Mouse (Mus musculus) hindbrain, embryonic 14.5 days (tissue): Measurements from ENCODE around the gene Ttc21a. TPM values are rescaled to one million over a fixed set of nuclear protein-coding genes. Genes with fewer than 3 reads are reported as not detected.
A peak's percentile ranks its signal among the peaks of the same experiment; 100 is the strongest.

Source experiments
- ATAC-seq: fragments of 200-750 bp; cut with Nextera tagmentation; 2 replicates; pipeline ENCODE4 v1.8.0; 2017; ENCODE audit warnings: moderate number of reproducible peaks, mild to moderate bottlenecking, moderate TSS enrichment, moderate library complexity; ENCODE audit not compliant: low FRiP score
- DNase-seq: peaks from one replicate; pipeline ENCODE4 v3.0.0-alpha.2; 2015; ENCODE audit warnings: low spot score
- H3K27ac ChIP-seq: fragments of 300-500 bp; sonication (generic); 2 replicates; pipeline ENCODE4 v1.5.1; 2014; ENCODE audit warnings: mild to moderate bottlenecking, moderate library complexity
- H3K27me3 ChIP-seq: fragments of 300-500 bp; sonication (generic); 2 replicates; pipeline ENCODE4 v1.6.1; 2014; ENCODE audit warnings: mild to moderate bottlenecking, low read length, mixed read lengths; ENCODE audit not compliant: control insufficient read depth, insufficient read depth
- H3K36me3 ChIP-seq: fragments of 300-500 bp; sonication (generic); replicated peaks from 2 replicates; pipeline ENCODE4 v1.6.1; 2014; ENCODE audit not compliant: control insufficient read depth, insufficient read depth
- H3K4me1 ChIP-seq: fragments of 300-500 bp; sonication (generic); replicated peaks from 2 replicates; pipeline ENCODE4 v1.6.1; 2014; ENCODE audit warnings: antibody characterized with exemption, low read length, mixed read lengths; ENCODE audit not compliant: control insufficient read depth, insufficient read depth
- H3K4me2 ChIP-seq: fragments of 300-500 bp; sonication (generic); replicated peaks from 2 replicates; pipeline ENCODE4 v1.6.1; 2014; ENCODE audit warnings: mild to moderate bottlenecking, moderate library complexity
- H3K4me3 ChIP-seq: fragments of 300-500 bp; sonication (generic); replicated peaks from 2 replicates; pipeline ENCODE4 v1.5.1; 2014; ENCODE audit warnings: mild to moderate bottlenecking, low read length
- H3K9ac ChIP-seq: fragments of 300-500 bp; sonication (generic); 2 replicates; pipeline ENCODE4 v1.6.1; 2014
- H3K9me3 ChIP-seq: fragments of 300-500 bp; sonication (generic); 2 replicates; pipeline ENCODE4 v1.6.1; 2016; ENCODE audit warnings: low read length; ENCODE audit not compliant: control insufficient read depth
- WGBS: fragments of 180-500 bp; shearing (Covaris S2); extraction: QIAGEN DNeasy Blood & Tissue Kit; methylation state at CpG from one replicate; pipeline ENCODE4 v1.1.7; 2014; 5-methylcytosine and 5-hydroxymethylcytosine counted together
- polyA plus RNA-seq: library from polyadenylated mRNA; unstranded; fragments of >200 nt; fragmentation: Nextera tagmentation; extraction: Ambion mirVana; gene quantifications from 2 replicates; pipeline ENCODE4 v1.2.1, GENCODE M21; 2014

Gene Ttc21a
- polyA plus RNA-seq, 1 experiment from 2014 or later, result 1.2 TPM

DNA sequence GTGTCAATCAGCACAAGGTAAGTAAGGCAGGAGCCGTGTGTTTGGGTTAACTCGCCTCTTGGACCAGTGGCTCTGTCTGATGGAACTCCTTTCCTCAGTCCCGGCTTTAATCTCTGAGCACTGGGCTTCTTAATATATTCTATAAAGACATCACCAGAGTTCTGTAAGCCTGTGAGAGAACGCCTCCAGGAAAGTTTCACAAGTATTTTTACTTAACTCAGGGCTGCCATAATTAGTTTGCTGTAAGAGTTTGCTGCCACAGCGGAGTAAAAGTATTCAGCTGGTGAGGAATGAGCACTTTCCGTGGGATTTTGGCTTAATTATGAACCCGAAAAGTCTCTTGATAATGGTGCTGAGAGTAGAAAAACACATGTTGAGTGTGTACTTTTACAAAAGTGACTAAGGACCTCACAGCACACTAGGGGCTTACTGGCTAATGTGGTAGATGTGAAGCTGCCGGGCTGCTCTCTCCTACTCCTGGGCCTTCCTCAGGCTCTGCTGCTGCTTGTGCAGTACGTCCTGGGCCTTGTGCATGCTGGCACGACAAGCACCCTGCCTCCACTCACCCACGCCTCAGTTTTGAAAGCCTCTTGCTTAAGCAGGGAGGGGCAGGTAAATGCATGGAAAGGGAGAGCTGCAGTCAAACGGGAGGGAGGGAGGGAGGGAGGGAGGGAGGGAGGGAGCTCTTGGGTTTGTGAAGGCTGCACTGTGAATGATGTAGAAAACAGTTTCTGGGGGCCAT lies 34.8 kb upstream of the Ttc21a start:
- Histone ChIP-seq H3K27me3 (no peaks in the 10 kb centered on the region), H3K4me3 (no peak overlapping the region), H3K36me3 (peaks cover 49% of the 10 kb centered on the region), H3K9ac (no peak overlapping the region), H3K27ac (no peak overlapping the region), H3K4me2 (no peak overlapping the region), H3K9me3 (no peaks in the 10 kb centered on the region), H3K4me1 (no peaks in the 10 kb centered on the region)
- WGBS, result 88% methylated on average over 12 of the region's 12 CpGs
- ATAC-seq, result no peak
- DNase-seq, result no peak

GRCm38 (mm10) chr9:119908708-119909107 lies 28.7 kb upstream of the Ttc21a start:
- Histone ChIP-seq H3K27ac (no peak overlapping the region), H3K27me3 (no peaks in the 10 kb centered on the region), H3K36me3 (peaks cover 96% of the 10 kb centered on the region), H3K9me3 (no peaks in the 10 kb centered on the region), H3K4me3 (no peak overlapping the region), H3K9ac (no peak overlapping the region), H3K4me2 (no peak overlapping the region), H3K4me1 (no peaks in the 10 kb centered on the region)
- no peak for ATAC-seq
- DNase-seq, result no peak
- 98% methylated on average over 3 of the region's 3 CpGs for WGBS

GRCm38 (mm10) chr9:119909931-119910330 lies 27.5 kb upstream of the Ttc21a start:
- Histone ChIP-seq H3K27me3 (no peaks in the 10 kb centered on the region), H3K36me3 (peaks cover 96% of the 10 kb centered on the region), H3K9me3 (no peaks in the 10 kb centered on the region), H3K4me2 (no peak overlapping the region), H3K27ac (no peak overlapping the region), H3K9ac (no peak overlapping the region), H3K4me3 (no peak overlapping the region), H3K4me1 (no peaks in the 10 kb centered on the region)
- WGBS, result 92% methylated on average over 2 of the region's 3 CpGs
- DNase-seq (no peak), ATAC-seq (no peak)

DNA sequence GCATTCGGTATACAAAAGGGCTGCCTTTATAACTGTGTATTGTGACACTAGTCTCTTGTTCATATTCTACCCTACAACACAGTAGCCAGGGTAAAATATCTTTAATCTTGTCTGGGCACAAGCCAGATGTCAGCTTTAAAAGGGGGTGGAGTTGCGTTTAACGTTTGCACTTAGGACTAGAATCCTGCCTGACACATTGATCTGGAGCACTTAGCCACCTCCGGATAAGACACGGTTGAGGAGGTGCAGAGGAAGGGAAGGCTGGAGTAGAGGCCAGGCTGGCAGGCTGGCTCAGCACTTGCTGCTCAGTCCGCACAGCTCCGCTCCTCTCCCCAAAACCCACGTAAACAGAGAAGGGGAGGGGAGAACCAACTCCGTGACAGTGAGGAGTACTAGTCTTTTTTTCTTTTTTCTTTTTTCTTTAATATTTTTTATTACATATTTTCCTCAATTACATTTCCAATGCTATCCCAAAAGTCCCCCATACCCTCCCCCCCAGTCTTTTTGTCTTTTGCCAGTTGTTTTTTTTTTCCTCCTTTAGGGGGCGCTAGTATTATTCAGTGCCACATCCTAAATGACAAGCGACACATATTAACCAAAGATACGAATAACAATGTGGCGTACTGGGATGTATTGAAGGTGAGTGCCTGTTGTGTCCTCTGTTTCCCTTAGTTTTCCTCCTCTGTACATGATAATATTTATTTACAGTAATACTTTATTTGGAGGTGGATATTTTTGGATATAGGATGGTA lies 24.1 kb upstream of the Ttc21a start:
- DNase-seq, result peak; percentile 46
- peaks cover 98% of the 10 kb centered on the region for H3K36me3 ChIP-seq
- no peak for ATAC-seq
- H3K4me1 ChIP-seq, result no peaks in the 10 kb centered on the region
- no peaks in the 10 kb centered on the region for H3K27me3 ChIP-seq
- H3K9ac ChIP-seq, result no peak overlapping the region
- 78% methylated on average over 13 of the region's 13 CpGs for WGBS
- no peak overlapping the region for H3K27ac ChIP-seq
- no peaks in the 10 kb centered on the region for H3K9me3 ChIP-seq
- no peak overlapping the region for H3K4me2 ChIP-seq
- no peak overlapping the region for H3K4me3 ChIP-seq

DNA sequence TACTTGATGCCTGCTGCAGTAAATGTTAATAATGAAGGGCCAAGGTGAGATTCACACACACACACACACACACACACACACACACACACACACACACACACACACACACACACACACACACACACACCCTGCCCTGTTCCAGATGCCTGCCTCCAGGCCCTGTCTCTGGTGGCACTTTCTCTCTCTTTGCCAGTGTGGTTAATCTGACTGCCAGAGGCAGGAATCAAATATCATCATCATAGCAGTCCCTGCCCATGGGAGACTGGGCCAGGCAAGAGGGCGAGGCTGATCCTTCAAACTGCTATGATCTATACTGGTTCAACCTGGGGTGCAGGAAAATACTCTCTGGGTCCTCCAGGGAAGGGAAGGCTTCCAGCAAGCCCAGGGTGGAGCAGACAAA lies 17.5 kb upstream of the Ttc21a start:
- no peak overlapping the region for H3K27ac ChIP-seq

GRCm38 (mm10) chr9:119923462-119923861 lies 13.9 kb upstream of the Ttc21a start:
- H3K27ac ChIP-seq, result no peak overlapping the region
- H3K4me2 ChIP-seq, result no peak overlapping the region
- 95% methylated on average over 4 of the region's 4 CpGs for WGBS
- ATAC-seq (no peak), DNase-seq (no peak)
- H3K36me3 ChIP-seq, result peaks cover 96% of the 10 kb centered on the region
- no peak overlapping the region for H3K4me3 ChIP-seq
- no peak overlapping the region for H3K9ac ChIP-seq
- no peaks in the 10 kb centered on the region for H3K9me3 ChIP-seq
- no peaks in the 10 kb centered on the region for H3K4me1 ChIP-seq
- H3K27me3 ChIP-seq, result no peaks in the 10 kb centered on the region

More for the DNA sequence above, 17.5 kb upstream of the Ttc21a start:
- Histone ChIP-seq H3K4me1 (no peaks in the 10 kb centered on the region), H3K4me3 (no peak overlapping the region), H3K27me3 (no peaks in the 10 kb centered on the region), H3K9me3 (no peaks in the 10 kb centered on the region), H3K9ac (no peak overlapping the region), H3K36me3 (peaks cover 96% of the 10 kb centered on the region), H3K4me2 (no peak overlapping the region)
- WGBS, result 87% methylated on average over 1 of the region's 1 CpGs
- ATAC-seq, result no peak
- DNase-seq, result no peak

DNA sequence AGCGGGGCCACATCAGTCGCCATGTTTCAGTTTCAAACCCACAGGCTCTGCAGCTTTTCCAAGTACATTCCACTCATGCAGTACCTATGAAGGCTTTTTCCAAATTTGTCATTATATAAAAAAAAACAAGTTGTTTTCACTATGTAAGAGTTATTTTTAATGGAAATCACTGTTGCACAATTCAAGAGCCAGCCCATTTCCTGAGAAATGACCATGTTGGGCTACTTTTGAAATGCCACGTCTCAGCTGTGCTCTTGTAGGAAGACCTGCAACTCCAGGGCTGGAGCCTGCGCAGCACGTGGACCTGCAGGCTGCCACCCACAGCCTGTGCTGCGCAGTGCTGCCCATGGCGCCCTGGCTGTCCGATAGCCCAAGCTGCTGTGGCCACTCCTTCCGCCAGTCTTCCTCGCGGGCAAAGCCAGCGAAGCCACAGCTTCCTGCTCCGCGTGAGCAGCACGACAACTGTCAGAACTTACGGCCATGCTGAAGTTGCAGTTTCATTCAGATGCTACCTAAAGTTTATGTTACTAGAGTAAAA lies 12.2 kb upstream of the Ttc21a start:
- ATAC-seq (no peak), DNase-seq (no peak)
- Histone ChIP-seq H3K9ac (no peak overlapping the region), H3K4me1 (no peaks in the 10 kb centered on the region), H3K4me3 (no peak overlapping the region), H3K27ac (no peak overlapping the region), H3K36me3 (peaks cover 92% of the 10 kb centered on the region), H3K4me2 (no peak overlapping the region), H3K27me3 (no peaks in the 10 kb centered on the region), H3K9me3 (no peaks in the 10 kb centered on the region)
- WGBS, result 96% methylated on average over 16 of the region's 16 CpGs

DNA sequence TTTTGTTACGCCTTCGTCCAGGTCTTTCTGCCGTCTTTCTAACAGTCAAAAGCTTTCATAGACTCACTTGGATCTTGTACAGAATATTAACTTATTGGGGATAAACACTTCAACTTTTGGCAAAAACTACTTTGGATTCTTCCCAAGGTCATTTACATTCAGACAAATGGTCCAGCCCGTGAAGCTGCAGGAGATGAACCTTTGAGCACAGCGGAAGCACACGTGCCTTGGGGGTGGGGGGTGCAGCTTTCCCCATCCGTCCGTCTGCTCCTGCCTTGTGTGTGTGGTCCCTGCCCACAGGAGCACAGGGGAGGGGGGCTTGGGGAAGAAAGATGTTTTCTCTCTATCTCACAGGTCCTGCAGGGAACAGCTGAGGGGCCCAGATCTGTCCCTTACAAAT lies 11.7 kb upstream of the Ttc21a start:
- Histone ChIP-seq H3K4me2 (no peak overlapping the region), H3K27ac (no peak overlapping the region), H3K4me1 (no peaks in the 10 kb centered on the region), H3K36me3 (peaks cover 91% of the 10 kb centered on the region), H3K9me3 (no peaks in the 10 kb centered on the region), H3K27me3 (no peaks in the 10 kb centered on the region), H3K4me3 (no peak overlapping the region), H3K9ac (no peak overlapping the region)
- DNase-seq, result no peak
- ATAC-seq, result no peak
- WGBS, result 80% methylated on average over 8 of the region's 8 CpGs

DNA sequence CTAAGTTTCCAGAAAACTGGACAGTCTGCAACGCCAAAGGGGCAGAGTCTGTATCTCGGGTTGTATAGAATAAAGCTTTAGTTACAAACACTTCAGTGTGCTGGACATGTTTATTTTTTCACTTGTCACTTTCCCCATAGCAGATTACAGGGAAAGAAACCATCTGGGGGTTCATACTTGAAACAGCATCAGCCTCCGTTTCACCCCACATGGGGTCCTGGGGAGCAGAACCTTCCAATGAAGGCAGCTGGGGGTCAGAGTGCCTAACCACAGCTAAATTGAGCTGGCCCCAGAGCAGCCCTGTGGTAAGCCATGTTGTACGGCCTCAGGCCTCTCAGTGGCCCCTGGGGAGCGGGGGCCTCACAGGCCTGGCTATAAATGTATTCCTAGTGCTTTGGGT lies 10.9 kb upstream of the Ttc21a start:
- 89% methylated on average over 5 of the region's 5 CpGs for WGBS
- Histone ChIP-seq H3K27me3 (no peaks in the 10 kb centered on the region), H3K27ac (no peak overlapping the region), H3K4me2 (no peak overlapping the region), H3K4me1 (no peaks in the 10 kb centered on the region), H3K36me3 (peaks cover 91% of the 10 kb centered on the region), H3K9ac (no peak overlapping the region), H3K9me3 (no peaks in the 10 kb centered on the region), H3K4me3 (no peak overlapping the region)
- DNase-seq (no peak), ATAC-seq (no peak)
